Mouse (Mus musculus) hindbrain, embryonic 14.5 days (tissue): ENCODE measurements around the gene Tk1. TPM values are rescaled to one million over a fixed set of nuclear protein-coding genes. Genes with fewer than 3 reads are reported as not detected.

Source experiments
- ATAC-seq: fragments of 200-750 bp; cut with Nextera tagmentation; 2 replicates; pipeline ENCODE4 v1.8.0; 2017; ENCODE audit warnings: moderate number of reproducible peaks, mild to moderate bottlenecking, moderate TSS enrichment, moderate library complexity; ENCODE audit not compliant: low FRiP score
- DNase-seq: peaks from one replicate; pipeline ENCODE4 v3.0.0-alpha.2; 2015; ENCODE audit warnings: low spot score
- H3K27ac ChIP-seq: fragments of 300-500 bp; sonication (generic); 2 replicates; pipeline ENCODE4 v1.5.1; 2014; ENCODE audit warnings: mild to moderate bottlenecking, moderate library complexity
- H3K27me3 ChIP-seq: fragments of 300-500 bp; sonication (generic); 2 replicates; pipeline ENCODE4 v1.6.1; 2014; ENCODE audit warnings: mild to moderate bottlenecking, low read length, mixed read lengths; ENCODE audit not compliant: control insufficient read depth, insufficient read depth
- H3K36me3 ChIP-seq: fragments of 300-500 bp; sonication (generic); replicated peaks from 2 replicates; pipeline ENCODE4 v1.6.1; 2014; ENCODE audit not compliant: control insufficient read depth, insufficient read depth
- H3K4me1 ChIP-seq: fragments of 300-500 bp; sonication (generic); replicated peaks from 2 replicates; pipeline ENCODE4 v1.6.1; 2014; ENCODE audit warnings: antibody characterized with exemption, low read length, mixed read lengths; ENCODE audit not compliant: control insufficient read depth, insufficient read depth
- H3K4me2 ChIP-seq: fragments of 300-500 bp; sonication (generic); replicated peaks from 2 replicates; pipeline ENCODE4 v1.6.1; 2014; ENCODE audit warnings: mild to moderate bottlenecking, moderate library complexity
- H3K4me3 ChIP-seq: fragments of 300-500 bp; sonication (generic); replicated peaks from 2 replicates; pipeline ENCODE4 v1.5.1; 2014; ENCODE audit warnings: mild to moderate bottlenecking, low read length
- H3K9ac ChIP-seq: fragments of 300-500 bp; sonication (generic); 2 replicates; pipeline ENCODE4 v1.6.1; 2014
- H3K9me3 ChIP-seq: fragments of 300-500 bp; sonication (generic); 2 replicates; pipeline ENCODE4 v1.6.1; 2016; ENCODE audit warnings: low read length; ENCODE audit not compliant: control insufficient read depth
- WGBS: fragments of 180-500 bp; shearing (Covaris S2); extraction: QIAGEN DNeasy Blood & Tissue Kit; methylation state at CpG from one replicate; pipeline ENCODE4 v1.1.7; 2014; 5-methylcytosine and 5-hydroxymethylcytosine counted together
- polyA plus RNA-seq: library from polyadenylated mRNA; unstranded; fragments of >200 nt; fragmentation: Nextera tagmentation; extraction: Ambion mirVana; gene quantifications from 2 replicates; pipeline ENCODE4 v1.2.1, GENCODE M21; 2014

Tk1 gene
- polyA plus RNA-seq, 1 experiment from 2014 or later: 14.4 TPM

DNA sequence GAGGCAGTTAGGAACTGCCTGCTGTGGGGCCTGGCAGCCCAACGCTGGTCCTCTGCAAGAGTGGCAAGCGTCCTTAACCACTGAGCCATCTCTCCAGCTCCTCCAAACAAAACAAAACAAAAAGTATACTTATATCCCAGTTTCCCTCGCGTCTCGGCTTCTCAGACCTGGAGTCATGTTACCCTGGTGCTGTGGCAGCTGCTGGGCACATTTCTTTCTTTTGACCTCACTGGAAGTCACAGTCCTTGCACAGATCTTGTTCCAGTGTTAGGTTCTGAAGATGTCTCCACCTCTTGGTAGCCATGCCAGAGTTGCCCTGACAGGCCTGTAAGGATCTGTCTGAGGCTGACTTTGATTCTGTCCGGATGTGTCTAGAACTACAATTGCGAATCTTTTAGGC, 24.2 kb downstream of the Tk1 start:
- Histone ChIP-seq H3K27me3 (no peaks in the 10 kb centered on the region), H3K4me2 (no peak overlapping the region), H3K9me3 (no peaks in the 10 kb centered on the region), H3K9ac (no peak overlapping the region), H3K4me1 (no peaks in the 10 kb centered on the region), H3K36me3 (no peaks in the 10 kb centered on the region), H3K4me3 (no peak overlapping the region), H3K27ac (no peak overlapping the region)
- 81% methylated on average over 7 of the region's 7 CpGs for WGBS
- ATAC-seq (no peak), DNase-seq (no peak)

DNA sequence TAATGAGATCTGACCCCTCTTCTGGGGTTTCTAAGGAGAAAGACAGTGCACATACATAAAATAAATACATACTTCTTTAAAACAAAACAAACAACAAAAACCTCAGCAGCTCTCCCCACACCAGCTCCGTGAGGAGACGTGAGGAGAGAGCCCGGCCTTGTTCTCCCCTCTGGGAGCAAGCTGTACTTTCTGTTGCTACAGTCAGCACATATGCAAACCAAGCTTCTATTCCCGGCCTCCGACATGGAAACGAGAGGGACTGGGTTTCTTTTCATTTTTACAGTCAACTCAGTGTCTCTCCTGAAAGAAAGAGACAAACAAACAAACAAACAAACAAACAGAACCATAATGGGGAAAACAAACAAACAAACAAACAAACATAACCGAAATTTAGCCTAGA, 25.9 kb downstream of the Tk1 start:
- DNase-seq (no peak), ATAC-seq (no peak)
- Histone ChIP-seq H3K27ac (no peak overlapping the region), H3K4me3 (no peak overlapping the region), H3K9ac (no peak overlapping the region), H3K36me3 (no peaks in the 10 kb centered on the region), H3K4me2 (no peak overlapping the region), H3K27me3 (no peaks in the 10 kb centered on the region), H3K9me3 (no peaks in the 10 kb centered on the region), H3K4me1 (no peaks in the 10 kb centered on the region)
- 89% methylated on average over 7 of the region's 7 CpGs for WGBS

DNA sequence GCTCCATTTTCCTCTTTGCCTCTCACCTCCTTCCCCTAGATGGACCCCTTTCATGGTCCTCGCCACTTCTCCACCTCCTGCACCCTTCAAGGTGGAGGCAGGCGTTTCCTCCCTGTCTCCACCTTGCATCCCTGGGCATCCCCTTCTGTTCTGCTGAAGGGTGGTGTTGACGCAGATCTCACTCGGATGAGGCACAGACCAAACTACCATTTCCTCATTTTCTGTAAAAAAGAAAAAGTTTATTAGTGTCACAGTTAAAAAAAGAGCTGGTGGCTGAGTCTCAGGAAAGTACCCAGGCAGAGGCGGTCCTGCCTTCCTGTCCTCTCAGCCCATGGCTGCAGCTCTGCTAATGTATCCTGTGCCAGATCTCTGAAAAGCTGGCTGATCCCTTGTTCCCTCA, 26.7 kb downstream of the Tk1 start:
- Histone ChIP-seq H3K4me2 (no peak overlapping the region), H3K27ac (no peak overlapping the region), H3K9ac (no peak overlapping the region), H3K4me3 (no peak overlapping the region), H3K4me1 (no peaks in the 10 kb centered on the region), H3K36me3 (no peaks in the 10 kb centered on the region), H3K9me3 (no peaks in the 10 kb centered on the region), H3K27me3 (no peaks in the 10 kb centered on the region)
- ATAC-seq (no peak), DNase-seq (no peak)
- 76% methylated on average over 5 of the region's 5 CpGs for WGBS

DNA sequence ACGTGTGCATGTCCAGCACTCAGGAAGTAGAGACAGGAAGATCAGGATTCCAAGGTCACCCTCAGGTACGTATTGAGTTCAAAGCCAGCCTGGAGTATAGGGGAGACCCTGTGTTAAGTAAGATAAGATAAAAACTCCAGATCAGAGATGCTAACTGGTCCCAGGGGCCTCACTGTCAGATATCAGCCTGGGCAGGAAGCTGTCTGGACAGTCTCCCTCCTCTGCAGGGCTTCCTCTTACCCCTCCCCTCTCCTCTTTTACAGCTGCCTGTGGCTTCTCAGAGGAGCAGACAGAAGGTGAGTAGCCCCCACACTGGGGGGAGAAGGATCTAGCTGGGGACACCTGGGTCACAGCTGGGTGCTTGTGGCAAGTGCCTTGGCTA, 27.7 kb downstream of the Tk1 start:
- WGBS: 43% methylated on average over 2 of the region's 2 CpGs
- Histone ChIP-seq H3K9me3 (no peaks in the 10 kb centered on the region), H3K4me2 (no peak overlapping the region), H3K27me3 (no peaks in the 10 kb centered on the region), H3K4me1 (no peaks in the 10 kb centered on the region), H3K36me3 (no peaks in the 10 kb centered on the region), H3K9ac (no peak overlapping the region), H3K4me3 (no peak overlapping the region), H3K27ac (no peak overlapping the region)
- ATAC-seq (no peak), DNase-seq (no peak)

DNA sequence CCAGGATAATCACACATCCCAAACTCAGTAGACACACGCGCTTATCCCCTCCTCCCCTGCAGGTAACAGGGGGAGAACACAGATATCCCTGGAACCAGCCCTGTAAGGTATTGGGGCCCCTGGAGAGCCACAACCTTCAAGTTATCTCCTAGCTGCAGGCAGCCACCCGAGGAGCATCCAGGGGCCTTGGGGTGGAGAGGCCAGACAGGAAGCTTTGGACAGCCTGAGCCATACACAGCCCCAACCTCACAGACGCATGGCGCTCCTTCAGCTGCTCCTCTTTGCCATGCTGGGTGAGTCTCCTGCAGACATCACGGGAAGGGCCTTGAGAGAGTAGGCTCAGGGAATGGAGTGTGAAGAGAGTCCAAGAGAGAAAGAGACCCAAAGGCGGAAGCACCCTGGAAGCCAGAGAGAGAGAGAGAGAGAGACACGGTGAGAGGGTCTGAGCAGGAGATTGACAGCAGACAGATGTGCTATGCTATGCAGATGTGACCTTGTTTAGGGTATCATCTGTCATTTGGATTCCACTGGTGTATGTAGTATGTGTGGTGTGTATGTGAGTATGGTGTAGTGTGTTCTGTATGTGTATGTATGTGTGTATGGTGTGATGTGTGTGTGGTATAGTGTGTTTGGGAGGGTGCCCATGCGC, 28.3 kb downstream of the Tk1 start, which contains the start of gene 6030468B19Rik:
TSS of gene 6030468B19Rik (plus strand) at position 150 of the 649 bp plus-strand sequence.
- Histone ChIP-seq H3K27me3 (no peaks in the 10 kb centered on the region), H3K4me3 (no peak within 1 kb of the TSS), H3K9me3 (no peaks in the 10 kb centered on the region), H3K27ac (no peak within 1 kb of the TSS), H3K36me3 (no peaks in the 10 kb centered on the region), H3K9ac (no peak within 1 kb of the TSS), H3K4me1 (no peaks in the 10 kb centered on the region), H3K4me2 (no peak within 1 kb of the TSS)
- DNase-seq: no peak
- WGBS: 63% methylated on average over 9 of the region's 9 CpGs
- no peak for ATAC-seq

DNA sequence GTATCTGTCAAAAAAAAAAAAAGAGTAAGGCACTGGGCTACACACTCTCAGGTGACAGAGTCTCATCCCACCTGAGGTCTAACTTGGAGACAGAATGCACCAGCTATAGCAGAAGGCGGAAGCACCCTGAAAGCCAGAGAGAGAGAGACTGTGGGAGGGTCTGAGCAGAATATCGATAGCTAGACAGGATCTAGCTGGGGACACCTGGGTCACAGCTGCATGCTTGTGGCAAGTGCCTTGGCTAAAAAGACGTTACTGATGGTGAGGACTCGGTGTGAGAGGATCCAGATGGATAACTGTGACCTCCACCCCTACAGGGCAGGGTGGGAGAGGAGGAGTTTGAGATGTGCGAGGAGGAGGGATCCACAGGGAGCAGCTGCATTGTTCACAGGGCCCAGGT, 28.9 kb downstream of the Tk1 start:
- WGBS: 49% methylated on average over 5 of the region's 5 CpGs
- Histone ChIP-seq H3K4me2 (no peak overlapping the region), H3K4me1 (no peaks in the 10 kb centered on the region), H3K36me3 (no peaks in the 10 kb centered on the region), H3K27me3 (no peaks in the 10 kb centered on the region), H3K4me3 (no peak overlapping the region), H3K9ac (no peak overlapping the region), H3K27ac (no peak overlapping the region), H3K9me3 (no peaks in the 10 kb centered on the region)
- DNase-seq: no peak
- ATAC-seq: no peak

DNA sequence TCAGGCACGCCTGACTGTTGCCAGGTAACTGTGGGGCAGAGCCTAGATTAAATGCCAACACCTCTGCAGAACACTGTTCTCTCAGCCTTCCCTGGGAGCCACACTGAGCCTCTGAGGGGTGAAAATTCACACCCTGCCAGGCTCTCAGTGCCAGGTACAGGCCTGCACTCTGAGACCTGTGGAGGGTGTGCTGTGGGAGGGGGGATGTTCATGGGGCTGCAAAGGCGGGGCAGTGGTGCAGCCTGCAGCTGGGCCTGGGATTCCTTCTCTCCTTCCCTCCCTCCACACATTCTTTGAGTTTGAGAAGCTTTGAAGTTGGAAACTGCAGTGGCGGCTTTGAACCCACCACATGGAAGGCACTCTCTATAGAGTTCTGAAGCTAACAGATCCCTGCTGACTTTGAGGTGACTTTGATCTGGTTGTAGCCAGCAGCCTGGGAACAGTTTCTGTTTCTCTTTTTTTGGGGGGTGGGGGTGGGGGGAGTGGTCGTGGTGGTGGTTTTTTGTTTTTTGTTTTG, 31.8 kb downstream of the Tk1 start:
- Histone ChIP-seq H3K4me1 (no peaks in the 10 kb centered on the region), H3K36me3 (no peaks in the 10 kb centered on the region), H3K9ac (no peak overlapping the region), H3K4me2 (no peak overlapping the region), H3K4me3 (no peak overlapping the region), H3K27me3 (peaks cover 9% of the 10 kb centered on the region), H3K9me3 (no peaks in the 10 kb centered on the region), H3K27ac (no peak overlapping the region)
- WGBS: 54% methylated on average over 4 of the region's 4 CpGs
- DNase-seq (no peak), ATAC-seq (no peak)

DNA sequence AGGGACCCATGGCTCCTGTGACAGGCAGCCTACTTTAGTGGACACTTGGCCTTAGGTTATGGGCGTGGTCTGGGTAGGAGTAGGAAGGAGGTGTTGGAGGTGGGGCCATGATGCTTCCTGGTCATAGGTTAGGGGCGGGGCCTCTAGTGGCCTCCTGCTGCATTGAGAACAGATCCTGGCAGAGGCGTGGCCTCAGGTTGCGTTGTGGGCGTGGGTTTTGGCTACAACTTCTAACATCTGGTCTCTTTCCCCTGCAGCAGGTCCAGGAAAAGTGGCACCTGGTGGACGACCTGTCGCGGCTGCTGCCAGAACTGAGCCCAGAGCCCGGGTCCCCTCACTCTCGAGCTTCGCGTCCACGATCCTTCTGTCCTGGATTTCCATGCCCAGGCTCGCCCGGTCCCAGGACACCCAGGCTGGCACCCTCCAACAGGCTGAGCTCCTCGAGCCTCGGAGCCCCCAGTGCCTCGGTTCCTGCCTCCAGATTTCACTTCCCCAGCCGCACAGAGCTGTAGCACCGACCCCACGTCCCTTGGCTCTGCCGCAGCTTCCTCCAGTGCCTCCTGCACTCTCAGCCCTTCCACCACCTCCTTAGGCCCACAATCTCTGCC, 33.5 kb downstream of the Tk1 start:
- DNase-seq: no peak
- peaks cover 9% of the 10 kb centered on the region for H3K27me3 ChIP-seq
- H3K4me3 ChIP-seq: no peak overlapping the region
- no peak overlapping the region for H3K27ac ChIP-seq
- 12% methylated on average over 22 of the region's 22 CpGs for WGBS
- no peaks in the 10 kb centered on the region for H3K36me3 ChIP-seq
- H3K4me2 ChIP-seq: peak overlapping the region; percentile 19
- no peaks in the 10 kb centered on the region for H3K4me1 ChIP-seq
- no peak overlapping the region for H3K9ac ChIP-seq
- no peaks in the 10 kb centered on the region for H3K9me3 ChIP-seq
- ATAC-seq: no peak

DNA sequence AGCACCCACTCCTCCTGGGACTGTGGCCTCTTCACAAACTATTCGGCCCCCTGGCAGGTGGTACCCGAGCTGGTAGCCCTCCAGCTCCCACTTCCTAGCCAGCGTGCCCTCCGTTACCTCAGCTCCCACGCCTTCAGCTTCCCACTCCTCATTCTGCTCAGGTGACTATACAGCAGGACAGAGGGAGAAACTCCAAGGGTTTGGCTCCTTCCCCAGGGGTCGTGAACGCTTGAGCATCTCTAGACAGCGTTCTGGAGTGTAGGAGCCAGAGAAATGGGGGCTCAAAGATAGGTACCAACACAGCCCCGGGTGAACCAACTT, 34.5 kb downstream of the Tk1 start:
- no peaks in the 10 kb centered on the region for H3K36me3 ChIP-seq
- ATAC-seq (no peak), DNase-seq (no peak)
- H3K27me3 ChIP-seq: peaks cover 9% of the 10 kb centered on the region
- H3K4me2 ChIP-seq: no peak overlapping the region
- no peaks in the 10 kb centered on the region for H3K9me3 ChIP-seq
- H3K4me1 ChIP-seq: no peaks in the 10 kb centered on the region
- WGBS: 85% methylated on average over 9 of the region's 9 CpGs
- H3K4me3 ChIP-seq: no peak overlapping the region
- H3K9ac ChIP-seq: no peak overlapping the region
- H3K27ac ChIP-seq: no peak overlapping the region
